Mouse (Mus musculus): ENCODE measurements around the gene Cmbl. TPM values are rescaled to one million over a fixed set of nuclear protein-coding genes. Genes with fewer than 3 reads are reported as not detected.
A peak's percentile ranks its signal among the peaks of the same experiment; 100 is the strongest.

Gene Cmbl
- polyA plus RNA-seq, 1 experiment from 2014 or later: 9.1 TPM

GRCm38 (mm10) chr15:31539643-31540512 is 25.3 kb upstream of the Cmbl start:
- Histone ChIP-seq H3K27me3 (ENCODE audit: control insufficient read depth, insufficient read depth, low read length) (no peaks in the 10 kb centered on the region), H3K36me3 (replicated peaks; ENCODE audit: control insufficient read depth, insufficient read depth) (no peaks in the 10 kb centered on the region), H3K9ac (no peak overlapping the region), H3K4me1 (replicated peaks; ENCODE audit: control insufficient read depth, insufficient read depth, low read length) (peaks cover 31% of the 10 kb centered on the region), H3K27ac (no peak overlapping the region), H3K9me3 (ENCODE audit: control insufficient read depth, low read length) (no peaks in the 10 kb centered on the region), H3K4me2 (replicated peaks) (no peak overlapping the region), H3K4me3 (replicated peaks; ENCODE audit: low read length) (no peak overlapping the region)
- no peak for ATAC-seq (ENCODE audit: low FRiP score)
- WGBS: 73% methylated on average over 9 of the region's 9 CpGs
- no peak for DNase-seq (ENCODE audit: low spot score)

- 85% methylated on average over 1 of the region's 1 CpGs for WGBS
- Histone ChIP-seq H3K27ac (no peak overlapping the region), H3K36me3 (replicated peaks; ENCODE audit: control insufficient read depth, insufficient read depth) (no peaks in the 10 kb centered on the region), H3K4me3 (replicated peaks; ENCODE audit: low read length) (no peak overlapping the region), H3K4me2 (replicated peaks) (no peak overlapping the region), H3K4me1 (replicated peaks; ENCODE audit: control insufficient read depth, insufficient read depth, low read length) (peaks cover 31% of the 10 kb centered on the region), H3K9me3 (ENCODE audit: control insufficient read depth, low read length) (no peaks in the 10 kb centered on the region), H3K27me3 (ENCODE audit: control insufficient read depth, insufficient read depth, low read length) (no peaks in the 10 kb centered on the region), H3K9ac (no peak overlapping the region)
- ATAC-seq (ENCODE audit: low FRiP score): no peak
- DNase-seq (ENCODE audit: low spot score): no peak
Observed at GRCm38 (mm10) chr15:31540513-31540802, 24.7 kb upstream of the Cmbl start.

GRCm38 (mm10) chr15:31542013-31542958 is 22.9 kb upstream of the Cmbl start:
- Histone ChIP-seq H3K4me3 (replicated peaks; ENCODE audit: low read length) (no peak overlapping the region), H3K27ac (peak overlapping the region; percentile 22; the same call in 1 of the 2 replicates), H3K9ac (peak overlapping the region; percentile 34; the same call in 1 of the 2 replicates), H3K9me3 (ENCODE audit: control insufficient read depth, low read length) (no peaks in the 10 kb centered on the region), H3K27me3 (ENCODE audit: control insufficient read depth, insufficient read depth, low read length) (no peaks in the 10 kb centered on the region), H3K4me1 (replicated peaks; ENCODE audit: control insufficient read depth, insufficient read depth, low read length) (peaks cover 16% of the 10 kb centered on the region; the same call in 1 of the 2 replicates), H3K4me2 (replicated peaks) (0 out of 2 replicates have a peak overlapping the region, but pooled peaks have one; percentile 8), H3K36me3 (replicated peaks; ENCODE audit: control insufficient read depth, insufficient read depth) (no peaks in the 10 kb centered on the region)
- ATAC-seq (ENCODE audit: low FRiP score) (peak; percentile 15; the same call in 1 of the 2 replicates), DNase-seq (ENCODE audit: low spot score) (no peak)
- WGBS: 10% methylated on average over 10 of the region's 10 CpGs

DNA sequence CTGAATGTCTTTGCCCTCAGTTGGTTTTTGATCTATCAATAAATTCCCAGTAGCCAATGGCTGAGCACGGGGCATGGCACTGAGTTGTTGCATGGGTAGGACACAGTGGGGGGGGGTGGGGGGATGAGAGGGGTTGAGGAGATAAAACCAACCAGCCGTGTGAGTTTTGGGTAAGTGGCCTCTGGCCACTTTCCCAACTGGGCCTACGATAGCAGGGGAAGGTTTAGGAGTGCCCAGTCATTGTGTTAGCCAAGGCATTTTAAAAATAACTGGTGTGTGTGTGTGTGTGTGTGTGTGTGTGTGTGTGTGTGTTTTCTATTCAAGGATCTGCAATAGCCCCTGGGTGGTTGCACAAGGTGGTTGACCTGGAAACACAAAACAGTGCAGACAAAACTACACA is 21.9 kb upstream of the Cmbl start:
- ATAC-seq (ENCODE audit: low FRiP score) (no peak), DNase-seq (ENCODE audit: low spot score) (no peak)
- H3K4me2 ChIP-seq (replicated peaks): no peak overlapping the region
- no peaks in the 10 kb centered on the region for H3K36me3 ChIP-seq (replicated peaks; ENCODE audit: control insufficient read depth, insufficient read depth)
- no peak overlapping the region for H3K4me3 ChIP-seq (replicated peaks; ENCODE audit: low read length)
- H3K9ac ChIP-seq: no peak overlapping the region
- no peaks in the 10 kb centered on the region for H3K9me3 ChIP-seq (ENCODE audit: control insufficient read depth, low read length)
- WGBS: 14% methylated on average over 3 of the region's 3 CpGs
- peaks cover 16% of the 10 kb centered on the region; the same call in 1 of the 2 replicates for H3K4me1 ChIP-seq (replicated peaks; ENCODE audit: control insufficient read depth, insufficient read depth, low read length)
- no peak overlapping the region for H3K27ac ChIP-seq
- H3K27me3 ChIP-seq (ENCODE audit: control insufficient read depth, insufficient read depth, low read length): no peaks in the 10 kb centered on the region

DNA sequence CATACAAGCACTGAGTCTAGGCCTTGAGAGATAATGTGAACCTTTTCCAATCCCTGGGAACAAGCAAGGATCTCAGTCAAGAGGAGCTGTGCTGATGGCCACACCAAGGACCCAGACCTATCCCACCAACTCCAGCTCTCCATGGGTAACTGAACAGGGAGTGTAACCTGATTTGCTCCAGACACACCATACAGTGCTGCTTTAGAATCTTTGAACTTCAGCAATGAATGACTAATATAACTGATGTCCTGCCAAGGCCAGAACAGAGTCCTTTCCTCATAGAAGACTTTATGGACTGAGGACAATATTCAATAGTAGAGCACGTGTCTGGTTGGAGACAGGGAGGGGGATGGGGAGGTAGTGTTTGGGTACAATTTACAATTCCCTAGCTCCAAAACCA is 20.1 kb upstream of the Cmbl start:
- Histone ChIP-seq H3K4me1 (replicated peaks; ENCODE audit: control insufficient read depth, insufficient read depth, low read length) (peaks cover 16% of the 10 kb centered on the region; the same call in 1 of the 2 replicates), H3K36me3 (replicated peaks; ENCODE audit: control insufficient read depth, insufficient read depth) (no peaks in the 10 kb centered on the region), H3K27me3 (ENCODE audit: control insufficient read depth, insufficient read depth, low read length) (no peaks in the 10 kb centered on the region), H3K9ac (no peak overlapping the region), H3K9me3 (ENCODE audit: control insufficient read depth, low read length) (no peaks in the 10 kb centered on the region), H3K27ac (no peak overlapping the region), H3K4me2 (replicated peaks) (no peak overlapping the region), H3K4me3 (replicated peaks; ENCODE audit: low read length) (no peak overlapping the region)
- ATAC-seq (ENCODE audit: low FRiP score) (no peak), DNase-seq (ENCODE audit: low spot score) (no peak)
- WGBS: 50% methylated on average over 1 of the region's 1 CpGs

DNA sequence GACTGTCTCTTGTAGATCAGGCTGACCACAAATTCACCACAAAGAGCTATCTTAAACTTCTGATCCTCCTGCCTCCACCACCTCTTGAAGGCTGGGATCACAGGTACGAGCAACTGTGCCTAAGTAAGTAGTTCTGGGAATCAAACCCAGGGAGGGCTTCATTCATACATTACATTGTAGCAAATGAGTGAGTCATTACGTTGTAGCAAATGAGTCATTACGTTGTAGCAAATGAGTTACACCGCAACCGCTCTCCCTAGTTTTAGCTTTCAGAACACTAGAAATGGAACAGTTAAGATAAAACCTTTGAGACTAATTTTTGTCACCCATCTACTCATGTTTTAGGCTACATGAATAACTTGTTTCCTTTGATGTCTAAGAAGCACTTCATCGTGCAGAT is 18.9 kb upstream of the Cmbl start:
- Histone ChIP-seq H3K4me3 (replicated peaks; ENCODE audit: low read length) (no peak overlapping the region), H3K27ac (no peak overlapping the region), H3K27me3 (ENCODE audit: control insufficient read depth, insufficient read depth, low read length) (no peaks in the 10 kb centered on the region), H3K4me2 (replicated peaks) (no peak overlapping the region), H3K9me3 (ENCODE audit: control insufficient read depth, low read length) (no peaks in the 10 kb centered on the region), H3K9ac (no peak overlapping the region), H3K4me1 (replicated peaks; ENCODE audit: control insufficient read depth, insufficient read depth, low read length) (peaks cover 11% of the 10 kb centered on the region; the same call in 1 of the 2 replicates), H3K36me3 (replicated peaks; ENCODE audit: control insufficient read depth, insufficient read depth) (no peaks in the 10 kb centered on the region)
- ATAC-seq (ENCODE audit: low FRiP score) (no peak), DNase-seq (ENCODE audit: low spot score) (no peak)
- WGBS: 84% methylated on average over 6 of the region's 6 CpGs

DNA sequence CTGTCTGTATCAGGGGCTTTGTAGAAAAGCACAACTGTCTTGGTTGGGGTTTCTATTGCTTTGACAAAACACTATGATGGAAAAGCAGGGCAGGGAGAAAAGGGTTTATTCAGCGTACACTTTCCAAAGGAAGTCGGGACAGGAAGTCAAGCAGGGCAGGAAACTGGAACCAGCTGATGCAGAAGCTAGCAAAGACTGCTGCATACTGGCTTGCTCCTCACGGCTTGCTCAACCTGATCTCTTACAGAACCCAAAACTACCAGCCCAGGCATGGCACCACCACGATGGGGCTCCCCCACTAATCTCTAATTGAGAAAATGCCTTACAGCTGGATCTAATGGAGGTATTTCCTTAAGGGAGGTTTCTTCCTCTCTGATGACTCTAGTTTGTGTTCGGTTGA is 17.8 kb upstream of the Cmbl start:
- no peaks in the 10 kb centered on the region for H3K27me3 ChIP-seq (ENCODE audit: control insufficient read depth, insufficient read depth, low read length)
- no peak for DNase-seq (ENCODE audit: low spot score)
- H3K4me1 ChIP-seq (replicated peaks; ENCODE audit: control insufficient read depth, insufficient read depth, low read length): peaks cover 4% of the 10 kb centered on the region; the same call in 1 of the 2 replicates
- H3K27ac ChIP-seq: no peak overlapping the region
- no peaks in the 10 kb centered on the region for H3K9me3 ChIP-seq (ENCODE audit: control insufficient read depth, low read length)
- WGBS: 80% methylated on average over 5 of the region's 5 CpGs
- H3K4me2 ChIP-seq (replicated peaks): no peak overlapping the region
- H3K36me3 ChIP-seq (replicated peaks; ENCODE audit: control insufficient read depth, insufficient read depth): no peaks in the 10 kb centered on the region
- no peak overlapping the region for H3K9ac ChIP-seq
- no peak overlapping the region for H3K4me3 ChIP-seq (replicated peaks; ENCODE audit: low read length)
- ATAC-seq (ENCODE audit: low FRiP score): no peak

GRCm38 (mm10) chr15:31550381-31550780 is 14.8 kb upstream of the Cmbl start:
- WGBS: 86% methylated on average over 4 of the region's 4 CpGs
- Histone ChIP-seq H3K9ac (no peak overlapping the region), H3K9me3 (ENCODE audit: control insufficient read depth, low read length) (no peaks in the 10 kb centered on the region), H3K36me3 (replicated peaks; ENCODE audit: control insufficient read depth, insufficient read depth) (no peaks in the 10 kb centered on the region), H3K4me3 (replicated peaks; ENCODE audit: low read length) (no peak overlapping the region), H3K4me1 (replicated peaks; ENCODE audit: control insufficient read depth, insufficient read depth, low read length) (no peaks in the 10 kb centered on the region), H3K27me3 (ENCODE audit: control insufficient read depth, insufficient read depth, low read length) (no peaks in the 10 kb centered on the region), H3K4me2 (replicated peaks) (no peak overlapping the region), H3K27ac (no peak overlapping the region)
- ATAC-seq (ENCODE audit: low FRiP score) (no peak), DNase-seq (ENCODE audit: low spot score) (no peak)

GRCm38 (mm10) chr15:31554855-31555254 is 10.3 kb upstream of the Cmbl start:
- H3K27ac ChIP-seq: no peak overlapping the region
- H3K4me1 ChIP-seq (replicated peaks; ENCODE audit: control insufficient read depth, insufficient read depth, low read length): no peaks in the 10 kb centered on the region
- no peaks in the 10 kb centered on the region for H3K9me3 ChIP-seq (ENCODE audit: control insufficient read depth, low read length)
- DNase-seq (ENCODE audit: low spot score) (no peak), ATAC-seq (ENCODE audit: low FRiP score) (no peak)
- H3K27me3 ChIP-seq (ENCODE audit: control insufficient read depth, insufficient read depth, low read length): no peaks in the 10 kb centered on the region
- no peak overlapping the region for H3K4me3 ChIP-seq (replicated peaks; ENCODE audit: low read length)
- 88% methylated on average over 2 of the region's 2 CpGs for WGBS
- H3K9ac ChIP-seq: no peak overlapping the region
- no peak overlapping the region for H3K4me2 ChIP-seq (replicated peaks)
- H3K36me3 ChIP-seq (replicated peaks; ENCODE audit: control insufficient read depth, insufficient read depth): no peaks in the 10 kb centered on the region

All from hindbrain, embryonic 14.5 days (tissue).